Mouse (Mus musculus): Measurements from ENCODE around the gene Lamb3.

Gene Lamb3

DNA sequence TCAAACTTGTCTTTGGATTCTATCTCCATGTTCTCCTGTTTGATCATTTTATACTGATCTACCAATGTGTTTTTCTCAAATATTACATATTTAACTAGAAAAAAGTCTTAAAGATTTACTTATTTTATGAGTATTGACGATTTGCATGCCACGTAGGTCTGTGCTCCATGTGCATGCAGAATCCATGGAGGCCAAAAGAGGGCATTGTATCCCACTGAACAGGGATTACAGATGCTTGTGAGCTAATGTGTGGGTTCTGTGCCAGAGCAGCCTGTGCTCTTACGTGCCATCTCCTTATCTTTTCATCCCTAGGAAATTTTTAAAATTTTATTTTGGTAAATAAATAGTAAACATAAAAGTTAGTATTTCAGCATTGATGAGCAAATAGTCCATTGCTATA is 184.8 kb downstream of the Lamb3 start:
- DNase-seq: no peak
